ENCODE assay signal across 14 mouse cellular contexts in genomic region chr4:141283879-141284411, GRCm38 (mm10). TPM values are rescaled to one million over a fixed set of nuclear protein-coding genes. Genes with fewer than 3 reads are reported as not detected.
DNase-seq lines count a peak whose midpoint lies in the region; ATAC-seq and TF ChIP-seq lines count a peak whose summit lies in the region.
"Had no signal": no experiment of that assay in that cellular context is flagged by ENCODE, and none has a peak within 500 bp of the region (broad histone marks: within the 10 kb centered on the region; RNA-seq: fewer than 3 reads in every experiment).

No protein-coding gene starts in this region.

- no peak overlapping the region for H3K4me3 ChIP-seq in heart, embryonic 10.5 days
- no peak overlapping the region for H3K4me3 ChIP-seq in kidney, postnatal 0 days (replicated peaks; ENCODE audit: low read depth, low read length)
- H3K4me3 ChIP-seq in kidney, embryonic 15.5 days (replicated peaks), result no peak overlapping the region

- H3K4me2 ChIP-seq in kidney, postnatal 0 days (ENCODE audit: low read length), result no peak overlapping the region
- H3K4me2 ChIP-seq in kidney, embryonic 15.5 days, result no peak overlapping the region

- DNase-seq in heart, embryonic 10.5 days (ENCODE audit: low spot score), result no peak
- DNase-seq in heart, adult 9 months (ENCODE audit: low spot score in 2 of 2), result no peak
- no peak for DNase-seq in kidney, postnatal 0 days (ENCODE audit: low spot score)
- DNase-seq in 3T3-L1 (ENCODE audit: low read depth, low spot score) (peak; percentile 86), NIH3T3 (ENCODE audit: low read depth) (peak; percentile 80)
- no peak for DNase-seq in adrenal gland, postnatal 25 days
- no peak for DNase-seq in spleen, postnatal 4 days (ENCODE audit: low spot score in 2 of 2)
- DNase-seq: cerebellum, adult 11-12 months; kidney, postnatal 25 days; right cerebral cortex, postnatal 25 days; thymus, postnatal 14 days had no signal

- WGBS in heart, embryonic 10.5 days, result 30% methylated on average over 8 of the region's 8 CpGs
- 20% methylated on average over 8 of the region's 8 CpGs for WGBS in kidney, postnatal 0 days
- 20% methylated on average over 8 of the region's 8 CpGs for WGBS in kidney, embryonic 15.5 days

- ATAC-seq in kidney, postnatal 0 days (replicated peaks; ENCODE audit: low FRiP score, low read depth), result no peak
- no peak for ATAC-seq in kidney, embryonic 15.5 days (replicated peaks; ENCODE audit: low FRiP score)

- H3K27me3 ChIP-seq in heart, embryonic 10.5 days (ENCODE audit: insufficient read depth, poor library complexity, severe bottlenecking), result peaks cover 54% of the 10 kb centered on the region
- no peaks in the 10 kb centered on the region for H3K27me3 ChIP-seq in kidney, postnatal 0 days (ENCODE audit: insufficient read depth, low read length)
- peaks cover 21% of the 10 kb centered on the region for H3K27me3 ChIP-seq in kidney, embryonic 15.5 days

- TF ChIP-seq CTCF in kidney, postnatal 0 days (IDR thresholded peaks at IDR 0.05; ENCODE audit: low read depth), result no peak

- peaks cover 66% of the 10 kb centered on the region for H3K4me1 ChIP-seq in heart, embryonic 10.5 days
- peaks cover 28% of the 10 kb centered on the region for H3K4me1 ChIP-seq in kidney, postnatal 0 days (replicated peaks; ENCODE audit: insufficient read depth, low read length)
- peaks cover 81% of the 10 kb centered on the region for H3K4me1 ChIP-seq in kidney, embryonic 15.5 days

- H3K36me3 ChIP-seq in heart, embryonic 10.5 days, result no peaks in the 10 kb centered on the region
- H3K36me3 ChIP-seq in kidney, postnatal 0 days (ENCODE audit: insufficient read depth, low read length), result no peaks in the 10 kb centered on the region
- H3K36me3 ChIP-seq in kidney, embryonic 15.5 days, result no peaks in the 10 kb centered on the region

- H3K9me3 ChIP-seq in heart, embryonic 10.5 days, result no peaks in the 10 kb centered on the region
- no peaks in the 10 kb centered on the region for H3K9me3 ChIP-seq in kidney, postnatal 0 days (replicated peaks; ENCODE audit: low read length)
- no peaks in the 10 kb centered on the region for H3K9me3 ChIP-seq in kidney, embryonic 15.5 days (replicated peaks)

- peak overlapping the region; percentile 79 for H3K27ac ChIP-seq in heart, embryonic 10.5 days
- H3K27ac ChIP-seq in kidney, postnatal 0 days, result no peak overlapping the region
- H3K27ac ChIP-seq in kidney, embryonic 15.5 days, result no peak overlapping the region

- 0 out of 2 replicates have a peak overlapping the region, but pooled peaks have one; percentile 6 for H3K9ac ChIP-seq in kidney, postnatal 0 days (ENCODE audit: low read depth, low read length)
- no peak overlapping the region for H3K9ac ChIP-seq in kidney, embryonic 15.5 days

RNA-seq across cellular contexts. Expression of gene Epha2, which starts 17.1 kb away (rescaled TPM):
- polyA plus RNA-seq in heart, embryonic 10.5 days (2016; fragmentation: Nextera tagmentation; extraction: Ambion mirVana), result 5.2 and 6.3 TPM in 2 replicates
- 5.6 and 5.8 TPM in 2 replicates for polyA plus RNA-seq in kidney, postnatal 0 days (2015; fragmentation: Nextera tagmentation; extraction: Ambion mirVana)
- 6.8 and 7.1 TPM in 2 replicates for polyA plus RNA-seq in kidney, embryonic 15.5 days (2015; fragmentation: Nextera tagmentation; extraction: Ambion mirVana)
- 18.7 and 19.3 TPM in 2 replicates for total RNA-seq in adrenal gland, postnatal 25 days (2021)

RNA-seq across cellular contexts. Expression of gene Arhgef19, which starts 44.6 kb away (rescaled TPM):
- 1.2 and 3.7 TPM in 2 replicates for polyA plus RNA-seq in heart, embryonic 10.5 days (2016; fragmentation: Nextera tagmentation; extraction: Ambion mirVana)
- polyA plus RNA-seq in kidney, postnatal 0 days (2015; fragmentation: Nextera tagmentation; extraction: Ambion mirVana), result 5.2 and 5.7 TPM in 2 replicates
- polyA plus RNA-seq in kidney, embryonic 15.5 days (2015; fragmentation: Nextera tagmentation; extraction: Ambion mirVana), result 7.4 and 9.6 TPM in 2 replicates
- total RNA-seq in adrenal gland, postnatal 25 days (2021), result 32.6 and 44.2 TPM in 2 replicates
- total RNA-seq: common myeloid progenitor, adult 5-6 weeks; neutrophil, adult 5-6 weeks had no signal

Comparison
In these comparisons a context has a peak if more than half of its experiments do, and no peak if none do; other contexts are left out.
1. DNase-seq: peak in 3T3-L1 (single experiment) and NIH3T3 (single experiment); none in heart, embryonic 10.5 days (single experiment), heart, adult 9 months (0 of 2), kidney, postnatal 0 days (single experiment), adrenal gland, postnatal 25 days (single experiment) and spleen, postnatal 4 days (0 of 2).